Mouse (Mus musculus) G1E (cell line): Measurements from ENCODE around the gene Ccdc85c.

Experiments
- CTCF ChIP-seq: IDR thresholded peaks from 2 replicates; pipeline ENCODE4 v1.5.1; 2012; ENCODE audit warnings: low read depth, low read length, inconsistent platforms, mixed read lengths
- GATA1 ChIP-seq: IDR thresholded peaks from 2 replicates; pipeline ENCODE4 v1.6.1; 2012; ENCODE audit warnings: borderline replicate concordance, low read length, inconsistent platforms, mixed read lengths
- GATA2 ChIP-seq: IDR thresholded peaks from 2 replicates; pipeline ENCODE4 v1.6.1; 2012; ENCODE audit warnings: low read depth, low read length, inconsistent platforms, borderline replicate concordance
- POLR2AphosphoS5 ChIP-seq: IDR thresholded peaks from 2 replicates; pipeline ENCODE4 v1.6.1; 2012; ENCODE audit warnings: low read depth, low read length, inconsistent platforms; ENCODE audit not compliant: insufficient replicate concordance
- TAL1 ChIP-seq: conservative IDR thresholded peaks from 2 replicates; pipeline ENCODE4 v1.6.1; 2012; ENCODE audit warnings: low read depth, low read length, inconsistent platforms, mixed read lengths

DNA sequence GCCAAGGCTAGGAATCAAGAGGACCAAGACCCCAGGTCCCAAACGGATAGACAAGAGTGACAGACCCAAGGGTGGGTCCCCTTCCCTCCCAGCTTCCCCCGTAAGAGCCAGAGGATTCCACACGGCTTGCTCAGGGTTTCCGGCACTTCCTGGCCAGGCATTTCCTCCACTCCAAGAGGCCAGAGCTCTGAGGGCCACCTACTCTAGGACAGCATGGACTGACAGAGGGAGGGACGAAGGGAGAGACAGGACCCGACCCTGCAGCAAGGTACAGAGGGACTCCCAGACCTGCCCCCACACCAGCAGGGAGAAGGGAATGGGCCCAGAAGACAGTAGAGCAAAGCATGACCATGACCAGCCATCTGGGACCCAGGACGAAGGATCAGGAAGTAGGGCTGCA is 7.6 kb downstream of the Ccdc85c start:
- TF ChIP-seq CTCF (no peak), GATA2 (no peak), POLR2AphosphoS5 (no peak), TAL1 (no peak), GATA1 (no peak)
